Mouse (Mus musculus) sigmoid colon, adult 10 weeks (tissue): ENCODE data around the gene Gm11634. TPM values are rescaled to one million over a fixed set of nuclear protein-coding genes. Genes with fewer than 3 reads are reported as not detected.

Experiments used
- polyA plus RNA-seq: library from polyadenylated mRNA; stranded (reverse); fragments of 350-450 nt; fragmentation: Illumina TruSeq; extraction: RNeasy Lipid Tissue Mini Kit (QIAGEN cat#74804); gene quantifications from one replicate; pipeline ENCODE4 v1.2.3, GENCODE M21; 2014; ENCODE audit warnings: low read depth, low replicate concordance

Gene Gm11634
- not detected for polyA plus RNA-seq

GRCm38 (mm10) chr11:101599156-101599555 lies at the start of gene Gm11634:
Gene Gm11634, minus strand, starts transcription at chr11:101599256.

GRCm38 (mm10) chr11:101626995-101627856 lies 28.2 kb upstream of the Gm11634 start, which contains the start of gene Rdm1:
Gene Rdm1, plus strand, starts transcription at chr11:101627195.

GRCm38 (mm10) chr11:101582054-101583035 lies 16.7 kb downstream of the Gm11634 start, which contains the start of gene Tmem106a:
Gene Tmem106a, plus strand, starts transcription at chr11:101582242.

GRCm38 (mm10) chr11:101551751-101552475 lies 47.1 kb downstream of the Gm11634 start, which contains the start of the genes Brca1 and Nbr1:
Gene Brca1, minus strand, starts transcription at chr11:101551955.
Gene Nbr1, plus strand, starts transcription at chr11:101552149.

Other genes with a start within 250 kb of the Gm11634 start
- gene G6pc, start 231.7 kb downstream of the Gm11634 start, polyA plus RNA-seq, result not detected
- 5.4 TPM for gene Aarsd1, start 181.6 kb downstream of the Gm11634 start, polyA plus RNA-seq
- not detected for gene Gm27029, start 174.5 kb downstream of the Gm11634 start, polyA plus RNA-seq
- 3.9 TPM for gene Rundc1, start 174.2 kb downstream of the Gm11634 start, polyA plus RNA-seq
- 4.9 TPM for gene Ptges3l, start 173.9 kb downstream of the Gm11634 start, polyA plus RNA-seq
- gene Rpl27, start 157.0 kb downstream of the Gm11634 start, polyA plus RNA-seq, result 57.4 TPM
- 2.3 TPM for gene Ifi35, start 150.8 kb downstream of the Gm11634 start, polyA plus RNA-seq
- gene Rnd2, start 134.3 kb downstream of the Gm11634 start, polyA plus RNA-seq, result 3.3 TPM
- gene Vat1, start 133.0 kb downstream of the Gm11634 start, polyA plus RNA-seq, result 1.4 TPM
- gene Brca1, start 47.3 kb downstream of the Gm11634 start, polyA plus RNA-seq, result 5.3 TPM
- 237 TPM for gene Nbr1, start 47.1 kb downstream of the Gm11634 start, polyA plus RNA-seq
- gene Tmem106a, start 17.0 kb downstream of the Gm11634 start, polyA plus RNA-seq, result 18.5 TPM
- 0.47 TPM for gene Rdm1, start 27.9 kb upstream of the Gm11634 start, polyA plus RNA-seq
- gene Arl4d, start 66.3 kb upstream of the Gm11634 start, polyA plus RNA-seq, result 3.4 TPM
- gene Dhx8, start 133.7 kb upstream of the Gm11634 start, polyA plus RNA-seq, result 18.9 TPM
- gene Etv4, start 186.1 kb upstream of the Gm11634 start, polyA plus RNA-seq, result 0.50 TPM